Mouse (Mus musculus) v-Abl transformed pro-B cells (cell line): ENCODE data around the gene Mpl.

Experiments used
- in situ Hi-C, 2 experiments: fragments of 400-800 bp; cut with MboI; formaldehyde crosslinking; loops; one replicate each; pipeline ENCODE4 v1.15.1; 2025; ENCODE audit not compliant: unreplicated experiment in 2 of 2

Gene Mpl

DNA sequence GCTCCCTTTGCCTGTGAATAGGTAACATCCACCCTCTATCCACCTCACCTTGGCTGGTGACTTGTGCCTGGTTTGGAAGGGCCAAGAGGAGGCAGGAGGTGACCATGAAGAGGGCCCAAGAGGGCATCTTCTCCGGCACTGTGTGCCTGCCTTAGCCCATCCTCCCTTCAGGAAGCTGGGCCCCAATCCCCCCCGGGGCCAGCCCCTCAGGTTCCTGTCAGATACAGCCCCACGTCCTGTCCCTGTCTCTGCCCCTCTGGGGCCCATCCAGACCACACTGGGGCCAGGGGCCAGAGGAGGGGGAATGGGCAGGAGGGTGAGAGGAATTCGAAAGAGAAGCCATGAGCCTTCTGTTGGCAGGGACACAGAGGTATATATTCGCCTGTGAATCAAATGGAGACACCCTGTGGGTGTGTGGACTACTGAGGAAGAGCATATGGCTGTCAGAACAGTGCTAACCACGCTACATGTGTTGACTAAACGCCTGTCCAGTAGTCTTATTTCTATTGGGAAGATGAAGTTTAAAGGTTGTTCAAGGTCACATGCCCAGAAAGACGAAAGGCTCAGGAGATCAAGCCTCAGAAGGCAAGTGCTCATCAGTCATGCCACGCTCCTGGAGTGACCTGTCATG lies at the start of gene Mpl:
Gene Mpl, minus strand, starts transcription at position 169 of the 631 bp plus-strand sequence.
- in situ Hi-C loops = no loop called here

DNA sequence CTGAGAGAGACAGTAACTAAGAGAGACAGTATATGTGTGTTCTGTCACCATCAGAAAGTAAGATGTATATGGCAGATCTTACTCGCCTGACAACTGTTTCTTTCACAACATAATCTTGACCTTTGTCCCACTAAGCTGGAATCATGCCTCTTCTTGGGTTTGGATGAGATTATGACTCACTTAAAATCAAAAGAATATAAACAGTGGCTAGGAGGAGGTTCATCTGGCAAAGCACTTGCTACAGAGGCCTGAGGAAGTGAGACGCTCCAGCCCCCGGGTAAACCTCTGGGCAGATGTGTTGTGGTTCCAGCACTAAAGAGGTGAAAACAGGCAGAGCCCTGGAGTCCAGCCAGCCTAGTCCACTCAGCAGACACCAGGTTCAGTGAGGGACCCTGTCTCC lies 48.2 kb upstream of the Mpl start:
- in situ Hi-C loops = no loop called here

DNA sequence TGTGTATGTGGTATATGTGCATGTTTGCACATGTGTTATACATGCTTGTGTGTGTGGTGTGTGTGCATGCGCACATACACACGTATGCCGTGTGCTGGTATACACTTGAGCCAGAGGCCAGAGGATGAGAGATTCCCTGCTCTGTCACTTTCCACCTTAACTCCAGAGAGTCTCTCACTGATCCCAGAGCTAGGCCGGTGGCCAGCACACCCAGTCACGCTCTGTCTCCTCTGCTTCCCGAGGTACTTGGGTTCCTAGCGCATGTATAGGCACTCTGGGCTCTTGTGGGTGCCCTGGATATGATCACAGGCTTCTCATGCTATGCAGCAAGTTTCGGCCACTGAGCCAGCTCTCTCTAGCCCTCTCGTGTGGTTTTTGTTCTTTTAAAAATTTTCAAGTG lies 43.5 kb upstream of the Mpl start:
- in situ Hi-C loops = no loop called here

DNA sequence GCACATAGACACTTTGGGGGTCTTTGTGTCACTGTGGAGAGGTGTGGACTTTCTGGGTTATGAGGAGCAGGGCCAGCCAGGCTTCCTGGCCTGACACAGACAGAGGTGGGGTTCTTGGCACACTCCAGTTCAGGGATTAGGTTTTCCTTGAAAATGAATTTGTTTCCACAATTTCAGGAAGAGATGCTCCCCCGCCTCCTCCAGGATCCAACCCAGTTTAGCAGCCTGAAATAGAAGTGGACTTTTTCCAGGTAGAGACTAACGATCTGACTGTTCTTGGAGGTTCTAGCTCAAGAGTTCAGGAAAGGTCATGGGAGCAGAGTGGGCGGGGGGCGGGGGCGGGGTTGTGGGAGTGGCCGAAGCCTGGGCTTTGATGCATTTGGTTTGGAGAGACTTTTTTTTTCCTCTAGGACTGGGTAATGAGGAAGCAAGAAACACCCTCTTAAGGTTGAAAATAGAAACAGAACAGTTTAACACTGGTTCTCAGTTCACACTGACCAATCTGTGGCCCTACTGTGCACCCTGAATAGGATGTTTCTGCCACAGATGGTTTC lies 42.9 kb upstream of the Mpl start:
- in situ Hi-C loops = no loop called here

DNA sequence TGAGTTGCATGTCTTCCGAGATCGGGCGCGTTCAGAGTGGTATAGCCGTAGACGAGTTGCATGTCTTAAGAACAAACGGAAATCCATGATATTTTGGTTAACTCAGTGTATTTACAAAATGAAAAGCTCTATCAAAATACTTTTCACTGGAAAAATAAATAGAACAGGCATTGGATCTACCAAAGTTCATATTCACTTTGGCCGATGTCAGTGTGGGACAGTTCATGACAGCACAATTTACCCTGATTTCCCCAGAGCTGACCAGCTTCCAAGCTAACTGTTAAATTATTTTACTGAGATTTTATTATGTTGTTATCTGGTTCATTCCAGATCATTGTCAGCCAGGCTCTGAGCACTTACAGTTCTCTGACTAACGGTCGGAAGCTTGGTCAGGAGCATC lies 33.1 kb upstream of the Mpl start:
- in situ Hi-C loops = no loop called here

DNA sequence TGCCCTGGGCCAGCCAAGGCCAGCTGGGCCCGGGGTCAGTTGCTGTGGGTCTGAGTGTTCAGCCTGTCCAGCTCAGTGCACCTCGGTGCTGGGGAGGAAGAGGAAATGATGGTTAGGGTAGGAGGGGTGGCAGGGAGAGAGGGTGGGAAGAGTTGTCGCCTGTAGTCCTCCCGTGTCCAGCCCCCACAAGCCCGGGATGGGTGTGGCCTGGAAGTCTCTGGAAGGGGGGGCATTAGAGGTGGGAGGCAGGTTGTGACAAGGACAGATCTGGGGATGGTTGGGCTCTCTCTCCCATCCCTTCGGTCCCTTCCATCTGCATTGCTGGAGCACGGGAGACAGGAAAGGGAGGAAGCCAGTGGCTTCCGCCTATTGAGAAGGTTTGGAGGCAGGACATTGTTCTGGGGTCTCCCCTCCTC lies 32.4 kb upstream of the Mpl start, which contains the start of gene Tie1:
Gene Tie1, minus strand, starts transcription at position 345 of the 416 bp plus-strand sequence.
- in situ Hi-C loops = no loop called here

DNA sequence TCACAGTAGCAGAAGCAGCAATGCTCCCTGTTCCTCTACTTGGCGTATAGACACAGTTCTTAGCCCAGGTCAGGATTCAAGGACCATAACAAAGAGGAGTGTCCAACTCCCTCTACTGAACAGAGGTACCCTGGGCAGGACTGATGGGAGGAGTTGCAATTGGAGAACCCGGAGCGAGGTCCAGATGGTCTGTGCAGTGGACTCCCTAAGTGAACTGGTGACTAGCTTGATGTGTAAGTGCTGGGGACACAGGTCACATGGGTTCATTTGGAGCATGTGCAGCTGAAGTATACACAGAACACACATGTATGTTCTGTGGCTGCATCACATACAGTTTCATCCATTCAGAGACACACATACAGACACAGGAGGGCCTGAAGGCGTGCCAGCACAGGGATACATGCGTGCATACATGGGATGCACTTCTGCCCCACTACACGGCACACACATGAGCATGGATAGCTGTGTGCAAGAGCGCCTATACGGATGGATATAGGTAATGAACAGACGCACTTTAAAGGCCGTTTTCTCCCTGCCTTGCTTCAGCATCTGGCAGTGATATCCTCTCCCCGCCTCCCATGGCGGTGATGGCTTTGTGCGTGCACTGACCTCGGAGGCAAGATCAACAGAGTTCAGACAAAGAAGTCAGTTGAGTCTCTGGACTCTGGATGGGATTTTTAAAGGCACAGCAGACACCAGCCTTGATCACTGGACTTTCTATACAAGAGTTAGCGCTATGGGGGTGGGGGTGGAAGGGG lies 19.6 kb upstream of the Mpl start:
- in situ Hi-C loops = no loop called here

DNA sequence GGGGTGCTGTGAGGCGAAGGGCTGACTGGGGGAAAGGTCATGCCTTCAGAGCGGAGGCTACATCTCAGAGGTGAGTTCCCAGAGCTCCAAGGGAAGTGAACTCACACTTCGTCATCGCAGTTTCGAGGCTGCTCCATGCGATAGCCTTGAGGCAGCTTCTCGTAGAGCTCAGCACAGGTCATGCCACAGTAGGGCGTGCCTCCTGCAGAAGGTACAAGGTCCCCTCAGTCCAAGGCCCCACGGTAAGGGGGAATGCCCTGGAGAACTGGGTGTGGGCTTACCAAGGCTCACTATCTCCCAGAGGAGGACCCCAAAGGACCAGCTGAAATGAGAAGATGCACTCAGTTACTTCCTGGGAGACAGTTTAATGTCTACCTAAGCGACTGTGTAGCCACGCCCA lies 15.4 kb upstream of the Mpl start:
- in situ Hi-C loops = no loop called here

DNA sequence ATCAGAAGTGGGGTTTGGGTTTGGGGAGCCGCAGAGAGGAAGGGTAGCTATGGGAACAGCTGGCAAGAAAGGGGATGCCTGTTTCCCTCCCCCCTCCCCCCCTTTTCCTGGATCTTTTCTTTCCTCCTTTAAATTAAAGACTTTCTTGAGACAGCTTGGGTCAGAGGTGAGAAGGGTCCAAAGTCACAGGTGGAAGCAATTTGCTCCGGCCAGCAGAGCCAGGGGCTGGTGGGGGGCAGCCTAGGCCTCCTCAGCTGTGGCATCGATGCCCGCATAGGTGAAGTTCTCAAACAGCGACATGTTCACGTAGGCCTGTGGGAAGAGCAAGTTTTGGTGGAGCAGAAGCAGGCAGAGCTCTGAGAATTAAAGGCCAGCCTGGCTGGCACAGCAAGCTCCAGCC lies 14.0 kb upstream of the Mpl start:
- in situ Hi-C loops = no loop called here

DNA sequence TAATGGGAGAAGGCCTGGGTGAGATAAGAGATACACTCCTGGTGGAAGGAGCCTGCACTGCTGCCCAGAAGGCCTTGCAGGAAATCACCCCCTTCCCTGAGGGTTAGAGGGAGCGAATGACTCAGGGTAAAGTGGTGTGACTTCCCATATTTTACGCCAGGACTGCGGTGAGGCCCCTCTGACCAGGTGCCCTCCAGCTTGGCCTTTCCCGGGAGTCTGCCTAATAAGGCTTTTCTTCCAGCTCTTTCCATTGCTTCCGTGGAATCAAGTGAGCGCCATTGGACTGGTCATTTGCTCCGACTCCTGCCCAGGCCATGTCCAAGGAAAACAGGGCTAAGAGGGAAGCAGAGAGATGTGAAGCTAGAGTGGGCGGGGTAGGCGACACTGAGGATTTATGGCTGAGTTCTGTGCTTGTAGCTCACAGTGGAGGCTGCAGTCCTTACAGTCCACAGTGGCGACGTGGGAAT lies 8.4 kb upstream of the Mpl start:
- in situ Hi-C loops = no loop called here

DNA sequence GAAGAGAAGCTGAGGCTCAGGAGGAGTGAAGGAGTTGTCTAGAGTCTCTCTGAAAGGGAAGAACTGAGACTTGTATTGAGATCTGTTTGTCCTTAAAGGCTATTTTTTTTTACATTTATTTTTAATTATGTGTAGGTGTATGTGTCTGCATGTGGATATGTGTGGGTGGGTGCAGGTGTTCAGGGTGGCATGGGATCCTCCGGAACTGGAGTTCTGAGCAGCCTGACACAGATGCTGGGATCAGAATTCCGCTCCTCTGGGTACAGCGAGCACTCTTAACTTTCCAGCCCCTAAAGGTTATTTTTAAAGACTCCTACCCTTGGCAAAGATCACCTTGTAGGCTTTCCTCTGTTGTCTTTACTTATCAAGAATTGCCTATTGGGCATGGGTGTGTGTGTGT lies 7.6 kb upstream of the Mpl start:
- in situ Hi-C loops = no loop called here

DNA sequence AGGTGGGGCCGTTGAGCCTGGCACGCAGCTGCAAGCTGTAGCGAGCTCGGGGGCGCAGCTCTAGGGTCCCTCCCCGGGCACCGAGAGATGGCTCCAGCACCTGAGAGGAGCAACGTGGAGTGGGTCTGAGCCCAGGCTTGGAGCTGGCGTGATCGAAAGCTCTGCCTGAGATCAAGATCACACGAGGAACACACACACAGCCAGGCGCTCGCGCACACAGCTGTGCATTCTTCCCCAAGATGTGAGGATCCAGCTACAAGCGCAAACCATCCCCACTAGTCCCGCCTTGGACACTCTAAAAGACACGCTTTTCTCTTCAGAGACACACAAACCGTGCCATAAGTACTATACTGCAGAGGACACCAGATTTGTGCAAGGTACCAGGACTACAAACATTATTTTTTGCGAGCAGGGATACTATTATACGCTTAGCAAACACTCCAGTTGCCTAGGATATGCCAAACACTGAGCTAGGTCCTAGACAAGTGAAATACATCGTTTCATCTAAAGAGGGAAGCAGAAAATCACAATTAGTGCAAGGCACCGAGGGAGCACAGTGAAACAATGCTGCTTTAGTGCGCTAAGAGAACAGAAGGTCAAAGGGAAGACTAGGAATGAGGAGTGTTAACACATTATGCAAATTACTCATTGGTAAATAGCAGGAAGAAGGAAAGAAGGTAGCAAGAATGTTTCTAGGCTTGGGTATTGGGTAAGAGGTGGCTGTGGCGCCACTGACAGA lies 10.7 kb downstream of the Mpl start:
- in situ Hi-C loops = no loop called here

DNA sequence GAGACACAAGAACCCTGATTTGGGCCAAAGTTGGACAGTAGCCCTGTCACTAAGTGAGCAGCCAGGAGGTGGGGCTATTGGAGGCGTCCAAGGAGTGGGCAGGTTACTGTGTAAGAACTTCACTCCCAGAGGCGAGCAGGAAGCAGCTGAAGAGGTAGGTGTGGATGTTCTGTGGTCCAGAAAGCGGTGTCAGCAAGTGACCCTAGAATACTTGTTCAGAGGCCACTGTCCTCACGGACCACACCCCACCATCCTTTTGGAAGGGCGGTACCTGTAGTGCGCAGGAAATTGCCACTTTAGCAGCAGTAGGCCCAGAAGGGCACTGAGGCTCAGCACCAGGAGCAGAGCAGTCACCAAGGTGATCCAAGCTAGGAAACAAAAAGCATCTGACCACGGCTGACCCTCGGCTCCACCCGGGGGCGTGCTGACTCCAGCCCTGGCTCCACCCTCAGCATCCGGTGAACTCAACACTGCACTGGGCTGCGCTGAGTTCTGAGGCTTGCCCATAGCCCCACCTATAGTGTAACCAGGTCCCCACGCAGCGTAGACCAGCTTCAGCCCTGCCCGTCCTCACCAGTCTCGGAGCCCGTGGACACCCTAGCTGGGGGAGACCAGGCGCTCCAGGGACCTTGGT lies 11.4 kb downstream of the Mpl start:
- in situ Hi-C loops = no loop called here

DNA sequence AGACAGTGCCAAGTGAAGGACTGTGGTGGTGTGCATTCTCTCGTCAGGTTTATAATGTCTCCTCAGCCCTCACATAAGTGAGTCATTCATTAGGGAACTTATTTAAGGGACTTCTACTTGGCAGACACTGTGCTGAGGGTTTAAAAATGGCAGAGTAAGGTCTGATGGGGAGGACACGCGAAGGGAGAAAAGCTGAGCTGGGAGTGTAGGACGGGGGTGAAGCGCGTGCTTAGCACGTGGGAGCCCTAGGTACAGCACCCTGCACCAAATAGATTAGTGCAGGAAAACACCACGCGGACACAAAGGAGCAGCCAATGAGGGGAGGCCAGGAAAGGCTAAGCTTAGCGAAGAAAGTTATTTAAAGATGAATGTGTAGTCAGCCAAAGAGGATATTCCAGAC lies 12.2 kb downstream of the Mpl start:
- in situ Hi-C loops = no loop called here

DNA sequence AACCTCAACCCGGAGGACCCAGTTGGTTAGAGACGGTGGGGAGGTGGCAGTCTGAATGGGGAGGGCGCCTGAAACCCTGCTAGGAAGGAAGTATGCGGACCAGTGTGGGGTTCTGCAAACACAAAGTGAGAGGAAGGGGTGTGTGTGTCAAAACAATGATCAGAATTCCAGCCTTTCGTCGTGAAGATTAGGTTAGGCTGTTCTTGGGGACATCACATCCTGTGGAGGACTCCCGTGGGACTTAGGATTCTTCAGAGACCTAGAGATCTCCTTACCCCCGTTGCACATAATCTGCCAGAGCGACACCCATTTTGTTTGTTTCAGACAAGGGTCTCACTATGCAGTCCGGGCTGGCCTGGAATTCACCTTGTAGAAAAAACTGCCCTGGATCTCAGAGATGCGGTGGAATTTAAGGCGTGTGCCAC lies 19.5 kb downstream of the Mpl start:
- in situ Hi-C loops = loop anchor here in 1 of 2 experiments (10.0 kb wide), 1 partner anchor 187 kb away; the partner anchor contains the start of genes Cfap57 and Ebna1bp2

DNA sequence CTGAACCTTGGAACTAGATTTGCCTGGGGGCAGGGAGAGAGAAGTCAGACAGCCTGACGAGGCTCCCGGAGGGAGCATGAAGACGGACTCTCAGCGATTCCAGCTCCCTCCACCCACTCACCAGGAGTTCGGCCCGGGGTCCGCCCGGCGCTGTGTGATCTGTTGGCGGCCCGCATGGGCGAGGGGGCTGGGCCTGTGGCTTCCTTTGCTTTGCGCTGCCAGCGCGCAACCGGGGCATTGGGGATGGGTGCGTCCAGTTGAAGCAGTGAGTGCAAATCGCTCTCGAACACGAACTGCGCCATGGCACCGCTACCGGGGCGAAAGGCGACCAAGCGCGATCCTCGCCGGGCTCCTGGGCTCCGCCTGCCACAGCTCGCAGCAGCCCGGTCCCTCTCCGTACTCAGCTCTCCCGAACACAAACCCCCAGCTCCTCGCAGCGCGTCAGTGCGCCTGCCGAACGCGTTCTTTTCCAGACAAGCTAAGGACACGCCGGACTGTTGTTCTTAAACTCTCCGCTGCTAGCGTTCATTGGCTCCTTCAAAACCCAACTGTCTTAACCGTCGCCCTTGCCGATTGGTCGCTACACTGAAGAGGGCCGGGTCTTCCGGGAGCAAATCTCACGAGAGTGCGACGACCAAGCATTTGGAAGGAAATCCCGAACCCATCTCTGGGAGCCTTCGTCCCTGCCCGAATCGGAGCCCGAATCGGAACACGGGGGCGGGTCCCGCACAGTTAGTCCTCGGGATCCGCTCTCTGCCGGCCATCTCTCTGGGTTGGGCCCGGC lies 20.3 kb downstream of the Mpl start, which contains the start of gene Cdc20:
Gene Cdc20, minus strand, starts transcription at position 533 of the 784 bp plus-strand sequence.
- in situ Hi-C loops = loop anchor here in 1 of 2 experiments (10.0 kb wide), 1 partner anchor 188 kb away; the partner anchor contains the start of genes Cfap57 and Ebna1bp2

DNA sequence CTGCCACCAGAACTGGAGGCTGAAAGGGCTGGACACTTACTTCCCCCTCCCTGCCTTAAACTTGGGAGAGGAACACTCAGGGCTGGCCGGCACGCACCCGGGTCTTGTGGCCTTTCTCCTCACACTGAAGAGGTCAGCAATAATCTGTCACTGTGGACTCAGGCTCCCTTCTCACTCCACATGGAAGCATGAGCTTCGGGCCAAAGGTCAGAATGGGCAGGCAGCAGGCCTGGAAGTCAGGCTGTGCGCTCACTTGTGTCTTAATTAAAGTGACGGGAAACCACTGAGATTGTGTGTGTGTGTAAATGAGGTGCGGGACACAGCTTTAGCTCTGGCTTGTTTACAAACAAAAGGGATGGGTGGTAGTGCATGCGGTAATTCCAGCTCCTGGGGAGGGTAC lies 25.0 kb downstream of the Mpl start:
- in situ Hi-C loops = loop anchor here in 1 of 2 experiments (10.0 kb wide), 1 partner anchor 192 kb away; the partner anchor contains the start of genes Cfap57 and Ebna1bp2

DNA sequence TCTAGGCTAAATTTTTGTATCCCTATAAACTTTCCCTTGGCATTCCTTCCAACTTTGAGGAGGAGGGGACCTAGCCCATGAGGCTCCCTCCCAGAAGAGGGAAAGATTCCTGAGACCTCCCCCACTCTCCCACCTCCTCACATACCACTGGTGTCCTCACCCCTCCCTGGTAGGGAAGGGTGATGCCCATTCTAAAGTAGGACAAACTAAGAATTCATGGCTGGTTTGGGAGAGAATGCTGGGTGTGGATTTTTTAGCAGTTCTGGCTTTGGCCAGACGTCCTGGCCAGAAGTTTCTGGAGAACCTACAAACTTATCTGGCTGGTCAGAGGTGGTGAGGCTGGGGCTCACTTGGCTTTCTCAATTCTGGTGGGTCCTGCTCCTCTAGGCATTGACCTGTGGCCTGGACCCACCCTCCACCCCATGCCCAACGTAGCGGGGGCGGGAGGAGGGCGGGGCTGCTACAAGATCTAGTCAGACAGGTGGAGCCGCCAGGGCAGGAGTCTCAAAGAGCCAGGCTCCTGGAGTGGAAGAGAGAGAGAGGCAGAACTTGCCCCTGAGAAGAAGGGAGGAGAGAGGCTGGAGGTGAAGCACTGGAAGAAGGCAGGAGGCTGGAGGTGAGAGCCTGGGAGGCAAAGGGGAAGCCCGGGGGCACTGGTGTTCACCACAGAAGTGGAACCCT lies 28.0 kb downstream of the Mpl start:
- in situ Hi-C loops = no loop called here
